Mouse (Mus musculus) forebrain, embryonic 10.5 days (tissue): ENCODE data around the gene Olfr979. TPM values are rescaled to one million over a fixed set of nuclear protein-coding genes. Genes with fewer than 3 reads are reported as not detected.
"Not testable (repeated sequence)": the region's sequence is repeated elsewhere in the genome, so short reads cannot be mapped to it uniquely, and the experiment has no call there.

Experiments used
- DNase-seq: peaks from one replicate; pipeline ENCODE4 v3.0.0-alpha.2; 2017; ENCODE audit warnings: low spot score; ENCODE audit errors: extremely low spot score
- H3K27ac ChIP-seq: fragments of 300-500 bp; sonication (generic); 2 replicates; pipeline ENCODE4 v1.5.1; 2016; ENCODE audit warnings: mild to moderate bottlenecking
- H3K27me3 ChIP-seq: fragments of 300-500 bp; sonication (generic); 2 replicates; pipeline ENCODE4 v1.6.1; 2016; ENCODE audit warnings: mild to moderate bottlenecking; ENCODE audit not compliant: poor library complexity, severe bottlenecking
- H3K36me3 ChIP-seq: fragments of 300-500 bp; sonication (generic); replicated peaks from 2 replicates; pipeline ENCODE4 v1.6.1; 2016; ENCODE audit warnings: mild to moderate bottlenecking, moderate library complexity
- H3K4me1 ChIP-seq: fragments of 300-500 bp; sonication (generic); 2 replicates; pipeline ENCODE4 v1.6.1; 2016
- H3K4me3 ChIP-seq: fragments of 300-500 bp; sonication (generic); 2 replicates; pipeline ENCODE4 v1.5.1; 2016; ENCODE audit warnings: mild to moderate bottlenecking, moderate library complexity
- H3K9me3 ChIP-seq: fragments of 300-500 bp; sonication (generic); 2 replicates; pipeline ENCODE4 v1.6.1; 2016; ENCODE audit warnings: mild to moderate bottlenecking, moderate library complexity
- WGBS: fragments of 180-500 bp; shearing (Covaris S2); methylation state at CpG from one replicate; pipeline ENCODE4 v1.1.7; 2016; 5-methylcytosine and 5-hydroxymethylcytosine counted together
- polyA plus RNA-seq: library from polyadenylated mRNA; unstranded; fragments of >200 nt; fragmentation: Nextera tagmentation; extraction: Ambion mirVana; gene quantifications from 2 replicates; pipeline ENCODE4 v1.2.1, GENCODE M21; 2016

Olfr979 gene
- polyA plus RNA-seq: not detected in 2 replicates

DNA sequence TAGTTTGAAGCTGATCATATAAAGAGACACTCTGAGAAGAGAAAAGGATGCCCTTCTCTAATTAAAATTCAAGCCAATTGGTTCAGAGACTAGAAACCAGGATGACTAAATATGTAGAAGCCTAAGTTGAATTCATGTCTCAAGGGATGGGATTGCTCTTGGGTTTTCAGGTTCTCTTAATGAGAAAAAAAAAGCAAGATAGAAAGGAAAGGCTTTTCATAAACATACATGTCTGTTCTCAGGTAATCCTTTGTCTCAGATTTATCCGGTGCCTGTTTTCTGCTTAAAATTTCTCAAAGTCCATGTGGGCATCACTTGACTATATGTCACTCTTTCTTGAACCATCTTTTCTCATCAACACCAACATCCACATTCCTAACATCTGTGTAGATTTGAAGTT, at the start of gene Olfr979:
Gene Olfr979 (minus strand): TSS at position 101 of the 400 bp plus-strand sequence.
- Histone ChIP-seq H3K27me3 (no peaks in the 10 kb centered on the region), H3K27ac (no peak within 1 kb of the TSS), H3K9me3 (no peaks in the 10 kb centered on the region), H3K4me1 (no peaks in the 10 kb centered on the region), H3K4me3 (no peak within 1 kb of the TSS), H3K36me3 (no peaks in the 10 kb centered on the region)
- 91% methylated on average over 1 of the region's 1 CpGs for WGBS
- no peak for DNase-seq

DNA sequence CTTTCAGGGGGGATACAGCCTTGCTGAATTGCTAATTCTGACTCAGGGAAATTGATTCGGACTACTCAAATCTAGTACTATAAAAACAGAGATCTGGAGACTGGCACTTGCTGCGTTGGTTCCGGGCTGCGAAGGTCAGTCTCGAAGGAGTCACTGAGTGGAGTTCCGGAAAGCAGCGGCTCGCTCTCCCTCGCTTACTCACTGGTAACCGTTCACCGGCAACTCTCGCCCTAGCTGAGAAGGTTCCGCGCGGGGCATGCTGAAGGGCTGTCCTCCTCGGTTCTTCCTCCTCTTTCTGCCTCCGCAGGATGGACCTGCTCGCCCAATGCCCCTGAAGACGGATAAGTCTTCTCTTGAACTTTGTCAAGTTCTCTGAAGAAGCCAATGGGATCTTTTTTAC, 46.9 kb upstream of the Olfr979 start:
- no peak overlapping the region for H3K27ac ChIP-seq
- H3K4me3 ChIP-seq: no peak overlapping the region
- no peaks in the 10 kb centered on the region for H3K4me1 ChIP-seq
- H3K9me3 ChIP-seq: no peaks in the 10 kb centered on the region
- no peaks in the 10 kb centered on the region for H3K36me3 ChIP-seq
- 94% methylated on average over 19 of the region's 19 CpGs for WGBS
- H3K27me3 ChIP-seq: no peaks in the 10 kb centered on the region
- no peak for DNase-seq

- Histone ChIP-seq H3K27me3 (no peaks in the 10 kb centered on the region), H3K27ac (no peak within 1 kb of the TSS), H3K4me1 (no peaks in the 10 kb centered on the region), H3K4me3 (no peak within 1 kb of the TSS), H3K36me3 (no peaks in the 10 kb centered on the region), H3K9me3 (no peaks in the 10 kb centered on the region)
- DNase-seq: no peak
- 72% methylated on average over 2 of the region's 2 CpGs for WGBS
Observed at GRCm38 (mm10) chr9:40021164-40021563, 17.9 kb upstream of the Olfr979 start, which contains the start of gene Olfr981. Gene Olfr981, plus strand, starts transcription at chr9:40021464.

DNA sequence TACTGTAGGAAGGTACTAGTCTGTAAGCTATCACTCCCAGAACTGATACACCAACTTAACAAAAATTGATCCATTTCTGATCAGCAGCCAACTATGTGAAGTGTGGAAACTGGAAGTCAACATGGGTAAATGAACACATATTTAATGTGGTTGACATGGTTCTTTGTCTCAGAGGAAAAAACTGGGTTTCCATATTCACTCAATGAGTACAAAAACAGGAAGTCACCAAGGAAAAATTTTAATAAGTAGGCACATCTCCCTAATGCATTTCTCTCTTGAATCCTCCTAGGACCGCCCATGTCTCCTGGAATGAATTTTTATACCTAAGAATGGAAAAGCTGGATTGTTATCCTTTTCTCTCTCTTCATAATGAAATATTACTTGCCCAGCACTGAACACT, 6.2 kb upstream of the Olfr979 start, which contains the start of gene Olfr980:
Gene Olfr980 (minus strand): TSS at position 101 of the 400 bp plus-strand sequence.
- WGBS: 90% methylated on average over 1 of the region's 1 CpGs
- H3K4me1 ChIP-seq: no peaks in the 10 kb centered on the region

DNA sequence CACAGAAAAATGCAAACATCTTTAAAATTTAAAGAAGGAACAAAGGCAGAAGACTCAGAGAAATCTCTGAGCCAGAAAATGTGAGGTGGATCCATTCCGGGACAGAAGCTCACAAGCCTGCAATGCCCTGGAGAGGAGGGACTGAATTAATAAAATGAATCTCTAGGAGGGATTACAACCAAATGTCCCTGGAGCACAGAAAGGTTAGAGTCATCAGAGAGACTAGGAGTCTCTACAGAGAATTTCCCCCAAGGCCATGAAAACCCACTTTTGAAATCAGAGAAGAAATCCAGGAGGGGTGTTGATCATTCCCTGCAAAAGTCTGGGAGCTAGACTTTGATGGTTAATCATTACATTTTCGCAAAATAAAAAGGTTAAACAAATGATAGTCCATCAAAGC, 11.5 kb downstream of the Olfr979 start, which contains the start of gene Olfr978:
Gene Olfr978 (plus strand): TSS at position 301 of the 400 bp plus-strand sequence.
- Histone ChIP-seq H3K27me3 (no peaks in the 10 kb centered on the region), H3K36me3 (no peaks in the 10 kb centered on the region), H3K4me3 (no peak within 1 kb of the TSS), H3K27ac (no peak within 1 kb of the TSS), H3K4me1 (no peaks in the 10 kb centered on the region), H3K9me3 (no peaks in the 10 kb centered on the region)
- no peak for DNase-seq
- WGBS: 76% methylated on average over 2 of the region's 2 CpGs

More for the DNA sequence above, 6.2 kb upstream of the Olfr979 start, which contains the start of gene Olfr980:
- no peak within 1 kb of the TSS for H3K4me3 ChIP-seq
- no peaks in the 10 kb centered on the region for H3K9me3 ChIP-seq
- H3K36me3 ChIP-seq: no peaks in the 10 kb centered on the region
- no peak for DNase-seq
- no peak within 1 kb of the TSS for H3K27ac ChIP-seq
- no peaks in the 10 kb centered on the region for H3K27me3 ChIP-seq

- H3K27me3 ChIP-seq, H3K36me3 ChIP-seq, H3K27ac ChIP-seq, H3K4me3 ChIP-seq, DNase-seq, H3K4me1 ChIP-seq, H3K9me3 ChIP-seq: not testable (repeated sequence)
- 89% methylated on average over 1 of the region's 1 CpGs for WGBS
Observed at GRCm38 (mm10) chr9:39976581-39977145, 26.6 kb downstream of the Olfr979 start.

DNA sequence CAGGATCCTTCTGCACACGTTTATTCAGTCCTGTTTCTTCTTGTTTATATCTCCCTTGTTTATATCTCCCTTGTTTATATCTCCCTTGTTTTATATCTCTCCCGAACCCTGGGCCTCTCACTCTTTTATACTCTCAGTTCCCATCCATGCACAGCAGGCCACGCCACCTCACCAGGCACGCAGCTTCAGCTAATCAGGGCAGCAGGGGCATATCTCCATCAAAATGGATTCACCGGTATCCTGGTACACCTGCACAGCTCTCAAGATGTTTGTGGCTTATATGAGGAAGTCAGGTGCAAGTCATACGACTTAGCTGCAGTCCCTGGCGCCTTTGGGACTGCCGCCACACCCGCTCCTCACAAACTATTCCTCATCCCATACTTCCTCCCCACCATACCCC, 42.2 kb downstream of the Olfr979 start, which contains the start of gene Olfr976:
Gene Olfr976 (minus strand): TSS at position 101 of the 400 bp plus-strand sequence.
- not testable (repeated sequence) for H3K27ac ChIP-seq, H3K27me3 ChIP-seq, H3K36me3 ChIP-seq, H3K4me3 ChIP-seq, H3K4me1 ChIP-seq, H3K9me3 ChIP-seq, DNase-seq
- 87% methylated on average over 7 of the region's 9 CpGs for WGBS

DNA sequence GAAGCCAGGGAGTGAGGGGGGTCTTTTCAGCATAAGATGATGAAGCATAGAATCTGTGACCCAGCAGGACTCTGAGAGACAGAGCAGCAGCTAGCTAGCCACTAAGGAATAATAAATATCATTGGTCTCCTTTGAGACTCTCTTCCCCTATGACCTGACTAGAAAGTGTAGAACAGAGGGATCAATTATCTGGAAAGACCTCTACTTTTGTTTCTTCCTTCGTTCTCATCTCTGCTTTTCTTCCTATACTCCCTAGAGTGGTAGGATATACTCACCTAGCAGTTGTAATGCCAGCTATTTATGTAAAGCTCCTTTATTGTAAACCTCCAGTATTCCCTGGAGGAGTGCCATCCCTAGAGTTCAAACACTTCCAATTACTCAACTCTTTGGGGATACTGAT, 51.3 kb downstream of the Olfr979 start, which contains the start of gene Olfr975:
Gene Olfr975 (minus strand): TSS at position 101 of the 400 bp plus-strand sequence.
- DNase-seq: no peak
- Histone ChIP-seq H3K4me1 (no peaks in the 10 kb centered on the region), H3K4me3 (no peak within 1 kb of the TSS), H3K27ac (no peak within 1 kb of the TSS), H3K36me3 (no peaks in the 10 kb centered on the region), H3K27me3 (no peaks in the 10 kb centered on the region), H3K9me3 (no peaks in the 10 kb centered on the region)
- WGBS: 74% methylated on average over 1 of the region's 1 CpGs

Other genes starting within 250 kb of the Olfr979 start
- not detected in 2 replicates for gene Olfr968, start 220.2 kb downstream of the Olfr979 start, polyA plus RNA-seq
- not detected in 2 replicates for gene Olfr969, start 212.5 kb downstream of the Olfr979 start, polyA plus RNA-seq
- gene Olfr970, start 194.6 kb downstream of the Olfr979 start, polyA plus RNA-seq: not detected in 2 replicates
- not detected in 2 replicates for gene Olfr971, start 166.6 kb downstream of the Olfr979 start, polyA plus RNA-seq
- gene Olfr972, start 137.0 kb downstream of the Olfr979 start, polyA plus RNA-seq: not detected in 2 replicates
- not detected in 2 replicates for gene Olfr229, start 96.1 kb downstream of the Olfr979 start, polyA plus RNA-seq
- gene Olfr974, start 66.0 kb downstream of the Olfr979 start, polyA plus RNA-seq: not detected in 2 replicates
- gene Olfr975, start 51.4 kb downstream of the Olfr979 start, polyA plus RNA-seq: not detected in 2 replicates
- not detected in 2 replicates for gene Olfr976, start 42.3 kb downstream of the Olfr979 start, polyA plus RNA-seq
- gene Olfr978, start 11.4 kb downstream of the Olfr979 start, polyA plus RNA-seq: not detected in 2 replicates
- not detected in 2 replicates for gene Olfr980, start 6.1 kb upstream of the Olfr979 start, polyA plus RNA-seq
- not detected in 2 replicates for gene Olfr981, start 18.0 kb upstream of the Olfr979 start, polyA plus RNA-seq
- not detected in 2 replicates for gene Olfr982, start 70.4 kb upstream of the Olfr979 start, polyA plus RNA-seq
- gene Olfr983, start 90.1 kb upstream of the Olfr979 start, polyA plus RNA-seq: not detected in 2 replicates
- gene Olfr984, start 110.7 kb upstream of the Olfr979 start, polyA plus RNA-seq: not detected in 2 replicates
- not detected in 2 replicates for gene Olfr985, start 126.7 kb upstream of the Olfr979 start, polyA plus RNA-seq
- not detected in 2 replicates for gene Tmem225, start 144.7 kb upstream of the Olfr979 start, polyA plus RNA-seq
- gene Olfr986, start 177.5 kb upstream of the Olfr979 start, polyA plus RNA-seq: not detected in 2 replicates
- 7.5 and 8.1 TPM in 2 replicates for gene Zfp202, start 188.9 kb upstream of the Olfr979 start, polyA plus RNA-seq